Mouse (Mus musculus): Measurements from ENCODE around the gene Baz1a.

GRCm38 (mm10) chr12:54959569-54959968, 54.6 kb downstream of the Baz1a start:
- no peak for TF ChIP-seq CTCF (IDR thresholded peaks at IDR 0.05)
- peak; percentile 66; the same call in 1 of the 2 replicates for TF ChIP-seq EP300 (IDR thresholded peaks at IDR 0.05)

Data from lung, postnatal 0 days (tissue).